Mouse (Mus musculus): ENCODE data around the gene Ptgs1.

Gene Ptgs1

DNA sequence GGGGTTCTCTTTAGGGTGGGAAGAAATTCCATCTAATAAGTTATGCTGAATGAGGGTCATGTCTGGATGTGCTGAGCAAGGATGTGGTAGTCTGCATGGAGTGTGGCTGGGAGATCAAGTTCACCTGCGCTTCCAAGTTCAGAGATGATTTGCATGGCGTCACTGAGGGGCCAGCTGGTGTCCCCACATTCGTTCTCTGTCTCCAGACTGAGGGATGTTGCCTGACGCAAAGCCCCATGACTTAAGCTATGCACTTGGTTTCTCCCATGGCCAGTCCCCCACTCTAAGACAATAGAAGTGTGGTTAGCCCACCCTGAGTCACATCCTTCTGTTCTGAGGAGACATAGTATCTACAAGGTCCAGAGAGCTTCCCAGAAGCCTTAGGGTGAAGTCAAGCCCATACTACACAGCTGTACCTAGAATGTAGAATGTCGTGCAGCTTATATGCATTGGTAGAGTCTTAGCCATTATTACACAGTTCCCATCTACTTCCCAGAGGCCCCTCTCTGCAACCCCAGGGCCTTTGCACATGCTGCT is 15.0 kb upstream of the Ptgs1 start:
- no peak for DNase-seq

DNA sequence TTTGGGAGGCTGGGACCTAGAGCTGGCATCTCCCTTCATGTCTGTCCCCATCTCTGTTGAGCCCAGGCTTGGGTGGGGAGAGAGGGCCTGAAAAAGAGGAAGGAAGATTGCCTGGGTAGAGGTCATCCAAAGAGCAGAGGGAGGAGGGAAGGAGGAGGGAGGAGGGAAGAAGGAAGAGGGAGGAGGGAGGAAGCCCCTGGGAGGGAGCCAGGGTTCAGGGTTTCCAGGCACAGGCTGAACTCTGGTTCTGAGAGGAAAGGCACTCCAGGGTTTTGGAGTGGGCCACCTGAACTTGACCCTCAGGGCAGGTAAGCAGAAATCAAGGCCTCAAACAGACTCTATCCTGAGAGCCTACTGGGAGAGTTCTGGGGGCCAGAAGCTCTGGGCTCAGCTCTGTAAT is 13.7 kb upstream of the Ptgs1 start:
- DNase-seq, result no peak

DNA sequence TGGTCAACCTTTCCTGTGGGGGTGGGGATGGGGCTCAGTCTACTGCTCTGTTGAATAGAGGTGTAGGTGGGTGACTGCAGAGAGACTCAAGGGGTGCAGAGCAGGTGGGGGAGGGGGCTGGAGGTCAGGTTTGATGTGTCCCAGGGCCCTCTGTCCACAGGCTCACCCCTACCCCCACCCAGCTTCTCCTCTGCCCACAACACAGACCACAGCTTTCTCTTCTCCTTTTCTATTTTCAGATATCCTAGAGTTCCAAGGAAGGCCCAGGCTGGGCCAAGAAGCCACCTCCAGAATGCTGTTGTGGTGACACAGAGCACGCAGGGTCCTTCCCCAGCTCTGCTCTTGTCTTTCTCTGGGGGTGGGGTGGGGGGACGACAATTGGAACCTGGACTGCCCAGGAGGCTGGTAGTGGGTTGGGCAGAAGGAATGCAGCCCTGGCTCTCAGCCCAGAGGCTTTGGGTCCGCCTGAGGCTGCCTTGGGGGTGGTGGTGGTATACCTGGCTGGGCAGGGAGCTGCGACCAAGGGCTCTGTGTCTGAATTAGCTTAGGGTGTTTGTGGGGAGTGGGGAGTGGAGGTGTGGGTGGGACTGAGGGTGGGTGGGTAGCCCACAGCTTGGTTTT is 13.2 kb upstream of the Ptgs1 start:
- peak; percentile 72 for DNase-seq

DNA sequence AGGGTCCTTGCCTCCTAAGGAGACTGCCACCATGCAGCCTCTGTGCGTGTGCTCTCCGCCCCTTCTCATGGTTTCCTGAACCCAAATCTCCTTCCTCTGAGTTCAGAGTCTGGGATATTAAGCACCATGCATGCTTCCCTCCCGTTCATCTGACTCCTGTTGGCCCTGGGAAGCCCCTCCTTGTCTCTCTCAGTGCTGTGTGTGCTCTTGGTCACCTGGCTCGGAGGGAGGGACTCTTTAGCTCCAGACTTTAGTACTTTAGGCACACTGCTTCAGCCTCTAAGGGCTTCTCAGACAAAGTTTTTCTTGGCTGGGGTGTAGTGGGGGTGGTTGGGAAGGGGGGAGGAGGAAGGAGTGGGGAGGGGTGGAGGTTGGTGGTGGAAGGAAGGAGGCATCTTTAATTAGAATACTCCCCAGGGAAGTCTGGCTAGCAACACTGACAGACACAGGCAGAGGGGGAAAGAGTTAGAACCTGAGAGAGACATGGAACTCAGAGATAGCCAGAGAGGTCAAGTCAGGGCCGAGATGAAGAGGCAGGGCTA is 12.5 kb upstream of the Ptgs1 start:
- no peak for DNase-seq

DNA sequence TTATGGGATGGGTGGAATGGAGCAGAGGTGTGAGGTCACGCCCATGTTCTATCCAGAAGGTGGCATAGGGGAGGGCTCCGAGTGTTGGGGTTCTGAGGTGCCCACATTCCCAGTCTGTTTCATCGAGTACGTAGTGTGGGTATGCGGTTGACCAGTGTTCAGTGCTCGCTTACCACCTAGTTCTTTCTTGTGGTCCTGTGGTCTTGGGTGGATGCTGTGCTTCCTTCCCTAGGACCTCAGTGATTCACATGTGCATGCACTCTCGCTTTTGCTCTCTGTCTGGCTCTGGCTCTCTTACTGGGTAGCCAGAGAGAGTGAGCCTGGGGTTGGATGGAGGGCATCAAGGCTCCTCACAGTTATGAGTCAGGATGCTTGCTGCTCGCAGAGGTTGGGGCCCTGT is 10.1 kb upstream of the Ptgs1 start:
- no peak for DNase-seq

DNA sequence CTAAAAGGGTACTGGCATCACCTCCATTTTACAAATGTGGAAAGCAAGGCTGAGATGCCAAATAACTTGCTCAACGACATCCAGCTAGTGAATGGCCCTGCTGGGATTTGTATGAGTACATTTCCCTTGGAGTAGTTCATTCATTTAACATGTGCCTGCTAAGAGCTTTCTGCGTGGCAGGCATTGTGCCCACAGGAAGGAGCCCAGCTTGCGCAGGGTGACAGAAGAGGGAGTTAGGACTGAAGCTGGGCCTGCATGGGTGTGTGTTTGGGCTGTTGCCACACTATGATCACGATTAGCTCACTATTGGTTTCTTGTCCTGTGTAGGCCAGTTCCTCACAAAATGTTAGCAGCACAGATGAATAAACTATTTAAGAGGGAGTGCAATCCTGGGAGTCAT is 9.3 kb upstream of the Ptgs1 start:
- DNase-seq, result no peak

DNA sequence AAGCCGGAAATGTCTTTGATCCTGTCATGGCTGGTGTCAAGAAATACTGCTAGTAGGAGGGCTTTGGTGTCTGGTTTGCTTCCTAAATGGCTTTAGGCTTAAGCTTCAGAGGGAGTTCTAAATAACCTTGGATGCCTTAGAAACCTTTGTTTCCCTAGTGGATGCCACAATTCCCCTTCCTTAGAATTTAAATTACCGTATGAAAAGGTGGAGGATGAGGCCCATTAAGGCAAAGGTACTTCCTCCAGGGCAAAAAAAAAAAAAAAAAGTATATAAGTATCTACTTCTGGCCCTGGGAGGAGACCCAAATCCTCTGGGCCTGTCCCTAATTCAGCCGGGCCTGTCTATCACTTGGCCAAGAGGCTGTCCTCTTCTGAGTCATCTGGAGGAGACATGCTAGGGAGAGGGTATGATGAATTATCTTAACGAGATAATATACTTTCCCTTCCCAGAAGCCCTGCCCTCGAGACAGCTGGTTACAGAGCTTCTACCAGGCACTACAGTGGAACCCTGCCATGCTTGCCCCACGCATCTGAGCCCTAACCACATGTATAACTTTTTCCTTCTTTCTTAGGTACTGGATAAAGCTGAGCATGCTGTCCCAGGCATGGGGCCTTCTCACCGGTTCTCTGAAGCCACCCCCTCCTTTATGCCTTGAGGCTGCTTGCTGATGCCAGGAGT is 7.9 kb upstream of the Ptgs1 start:
- DNase-seq, result no peak

DNA sequence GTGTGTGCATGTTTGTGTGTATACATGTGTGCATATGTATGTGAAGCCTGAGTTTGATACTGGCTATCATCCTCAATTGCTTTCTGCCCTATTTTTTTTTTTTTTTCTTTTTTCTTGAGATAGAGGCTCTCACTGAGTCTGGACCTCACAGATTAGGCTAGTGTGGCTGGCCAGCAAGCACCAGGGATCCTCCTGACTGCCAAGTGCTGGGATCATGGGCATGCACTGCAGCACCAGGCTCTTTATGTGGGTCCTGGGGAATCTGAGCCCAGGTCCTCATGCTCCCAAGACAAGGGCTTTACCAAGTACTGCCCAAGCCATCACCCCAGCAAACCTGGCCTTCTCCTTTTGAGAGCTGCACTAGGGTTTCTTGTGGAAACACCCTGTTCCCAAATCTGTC is 6.8 kb upstream of the Ptgs1 start:
- no peak for DNase-seq

DNA sequence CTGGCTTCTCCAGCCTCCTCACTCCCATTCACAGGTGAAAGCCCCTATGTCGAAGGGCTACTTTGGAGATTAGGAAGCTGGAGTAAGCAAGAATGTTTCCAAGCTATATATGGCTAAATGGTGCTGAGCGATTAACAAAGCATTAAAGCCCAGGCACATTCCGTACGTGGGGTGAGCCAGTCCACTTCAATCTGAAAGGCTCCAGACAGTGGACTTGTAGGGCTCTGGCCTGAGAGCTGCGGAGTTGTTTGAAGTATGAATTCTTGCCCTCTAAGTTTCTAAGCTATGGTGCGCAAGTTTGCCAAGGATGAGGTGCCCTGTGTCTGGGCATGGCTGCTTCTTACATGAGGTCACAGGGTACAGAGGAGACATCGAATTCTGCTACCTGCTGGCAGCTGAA is 6.1 kb upstream of the Ptgs1 start:
- DNase-seq, result no peak

DNA sequence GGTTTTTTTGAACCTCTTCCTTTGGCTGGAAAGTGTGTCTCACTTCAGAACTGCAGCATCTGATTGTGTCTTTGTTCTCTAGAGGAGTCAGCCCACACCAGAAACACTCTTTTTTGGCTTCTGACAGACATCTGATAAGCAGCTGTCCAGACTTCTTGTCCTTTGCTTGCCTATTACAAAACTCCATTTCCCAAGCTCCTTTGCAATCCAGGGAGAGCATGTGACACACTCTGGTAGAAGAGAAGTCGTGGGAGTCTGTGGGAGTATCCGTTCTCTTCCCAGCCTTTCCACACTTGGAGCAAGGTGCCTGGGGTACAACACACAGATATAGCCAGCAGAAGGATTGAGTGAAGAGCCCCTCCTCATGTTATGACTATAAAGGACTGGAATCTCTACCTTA is 5.6 kb upstream of the Ptgs1 start:
- DNase-seq, result no peak

DNA sequence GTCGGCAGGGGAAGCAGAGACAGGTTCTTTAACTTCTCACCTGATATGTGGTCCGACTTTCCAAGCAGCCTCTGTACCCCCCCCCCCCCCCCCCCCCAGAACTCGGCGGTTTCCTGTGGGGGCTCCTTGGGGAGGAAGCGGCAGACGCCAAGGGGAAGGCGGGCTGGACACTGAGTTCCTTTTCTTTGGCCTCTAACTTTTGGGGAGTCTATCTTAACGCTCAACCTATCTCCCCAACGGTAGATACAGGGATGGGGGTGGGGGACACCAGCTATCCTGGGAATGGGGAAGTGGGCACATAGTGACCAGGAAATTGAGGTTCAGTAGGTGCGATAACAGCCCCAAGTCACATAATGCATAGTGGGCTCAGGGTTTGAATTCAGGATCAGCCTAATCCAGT is 741 bp downstream of the Ptgs1 start:
- no peak for DNase-seq

DNA sequence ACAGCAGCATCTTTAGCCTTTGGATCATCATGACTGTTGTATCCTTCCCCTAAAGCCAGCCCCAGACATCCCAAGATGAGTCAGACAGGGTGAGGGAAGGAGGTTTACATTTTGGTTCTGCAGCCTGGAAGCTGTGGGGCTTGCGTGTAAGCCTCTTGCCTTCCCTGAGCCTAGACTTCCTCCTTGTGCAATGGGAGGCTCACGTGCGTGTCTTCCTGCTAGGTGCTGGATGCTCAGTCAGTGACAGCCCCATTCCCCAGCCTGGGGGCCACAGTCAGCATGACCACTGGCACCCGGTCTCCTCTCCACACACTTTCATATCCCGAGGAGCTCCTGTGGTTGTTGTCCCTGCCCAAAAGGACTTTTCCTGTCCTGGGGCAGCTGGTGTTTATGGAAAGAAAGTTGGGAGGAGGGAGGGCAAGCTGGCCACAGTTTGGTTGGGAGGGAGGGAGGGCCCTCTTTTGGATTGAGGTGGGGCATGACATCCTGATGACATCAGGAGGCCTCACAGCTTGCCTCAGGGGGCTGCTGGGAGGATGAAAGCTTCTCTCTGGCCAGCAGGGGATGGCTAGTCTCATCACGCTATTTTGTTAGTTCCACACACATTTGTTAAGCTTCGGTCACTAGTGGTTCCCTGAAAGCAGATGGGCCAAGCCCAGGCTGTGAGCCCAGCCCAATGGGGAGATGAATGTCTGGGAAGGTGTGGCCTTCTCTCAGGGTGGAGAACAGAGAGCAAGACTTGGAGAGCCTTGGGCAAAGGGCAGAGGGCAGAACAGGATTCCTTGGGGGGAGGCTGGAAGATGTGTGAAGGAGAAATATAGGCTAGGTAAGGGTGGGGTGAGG is 4.5 kb downstream of the Ptgs1 start:
- no peak for DNase-seq

DNA sequence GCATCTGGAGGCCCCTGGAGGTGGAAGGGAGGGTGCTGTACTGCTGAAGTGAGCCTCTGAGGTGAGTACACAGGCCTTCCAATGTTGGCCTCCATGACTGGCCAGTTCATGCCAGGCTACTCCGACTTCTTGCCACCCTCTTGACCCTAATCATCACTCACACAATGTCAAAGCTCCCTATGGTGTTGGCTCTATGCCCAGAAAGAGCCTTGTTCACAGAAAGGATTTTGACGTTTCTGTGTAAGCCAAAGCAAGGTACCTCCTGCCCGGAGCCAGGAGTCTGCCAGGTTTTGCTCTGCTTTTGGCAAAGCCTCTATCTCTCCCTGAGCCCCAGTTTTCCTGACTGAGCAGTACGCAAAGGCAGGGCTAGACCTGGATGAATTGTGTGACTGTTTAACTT is 5.7 kb downstream of the Ptgs1 start:
- no peak for DNase-seq

DNA sequence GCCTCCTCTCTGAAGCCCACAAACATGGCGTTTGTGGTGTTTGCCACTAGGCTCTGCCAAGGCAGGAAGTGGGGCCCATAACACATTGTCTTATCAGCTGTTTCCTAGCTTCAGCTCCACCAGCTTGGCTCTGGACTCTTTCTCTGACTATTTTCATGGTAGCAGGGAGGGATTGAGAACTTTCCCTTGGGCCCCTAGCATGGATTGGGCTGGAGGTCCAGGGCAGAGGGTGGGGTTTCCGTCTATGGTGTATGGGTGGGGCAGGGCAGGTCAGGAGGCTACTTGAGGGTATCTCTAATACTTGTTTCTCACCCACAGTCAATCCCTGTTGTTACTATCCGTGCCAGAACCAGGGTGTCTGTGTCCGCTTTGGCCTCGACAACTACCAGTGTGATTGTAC is 6.7 kb downstream of the Ptgs1 start:
- DNase-seq, result no peak

DNA sequence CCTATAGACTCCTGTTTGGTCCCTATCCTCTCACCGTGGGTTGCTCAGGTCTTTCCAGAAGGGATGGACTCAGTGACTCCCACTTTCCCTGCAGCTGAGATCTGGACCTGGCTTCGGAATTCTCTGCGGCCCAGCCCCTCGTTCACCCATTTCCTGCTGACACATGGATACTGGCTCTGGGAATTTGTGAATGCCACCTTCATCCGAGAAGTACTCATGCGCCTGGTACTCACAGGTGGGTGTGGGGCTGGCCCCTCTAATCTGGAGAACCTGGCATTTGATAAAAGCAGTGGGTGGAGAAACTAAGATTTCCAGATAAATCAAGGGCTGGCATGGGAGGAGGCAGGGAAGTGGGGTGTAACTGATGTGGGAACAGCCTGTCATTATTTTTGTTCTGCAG is 7.3 kb downstream of the Ptgs1 start:
- DNase-seq, result no peak

DNA sequence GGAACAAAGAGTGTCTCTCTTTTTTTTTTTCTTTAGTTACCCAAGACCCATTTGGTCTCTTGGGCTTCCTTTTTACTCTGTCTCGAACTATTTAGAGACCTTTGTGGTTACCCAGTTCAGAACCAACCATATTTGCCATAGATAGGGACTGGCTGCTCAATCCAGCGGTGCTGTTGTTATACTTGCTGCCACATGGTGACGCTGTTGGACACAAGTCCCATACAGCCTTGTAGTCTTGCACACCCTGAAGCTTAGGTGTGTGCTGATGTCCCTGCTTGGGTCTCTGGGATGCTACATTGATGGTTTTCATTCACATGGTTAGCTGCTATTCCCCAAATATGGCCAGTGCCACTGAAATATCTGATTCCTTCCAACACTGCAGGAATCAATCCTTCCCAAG is 8.2 kb downstream of the Ptgs1 start:
- DNase-seq, result no peak

DNA sequence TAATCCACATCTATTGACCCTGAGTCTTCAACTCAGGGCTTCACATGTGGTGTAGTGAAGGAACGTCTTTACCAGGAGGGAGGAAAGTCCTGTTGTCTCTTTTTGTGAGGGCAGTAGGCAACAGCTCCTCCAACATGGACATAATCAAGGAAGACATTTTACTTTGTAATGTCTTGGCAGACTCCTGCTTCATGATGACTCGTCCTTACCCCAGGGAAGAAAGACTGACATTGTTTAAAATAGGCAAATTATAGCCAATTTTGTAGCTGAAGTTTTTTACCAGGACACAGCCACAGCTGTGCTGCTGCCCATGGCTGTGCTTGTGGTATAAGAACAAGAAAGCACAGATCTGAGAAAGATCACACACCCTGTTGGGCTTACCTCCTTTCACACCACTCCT is 8.7 kb downstream of the Ptgs1 start:
- no peak for DNase-seq

DNA sequence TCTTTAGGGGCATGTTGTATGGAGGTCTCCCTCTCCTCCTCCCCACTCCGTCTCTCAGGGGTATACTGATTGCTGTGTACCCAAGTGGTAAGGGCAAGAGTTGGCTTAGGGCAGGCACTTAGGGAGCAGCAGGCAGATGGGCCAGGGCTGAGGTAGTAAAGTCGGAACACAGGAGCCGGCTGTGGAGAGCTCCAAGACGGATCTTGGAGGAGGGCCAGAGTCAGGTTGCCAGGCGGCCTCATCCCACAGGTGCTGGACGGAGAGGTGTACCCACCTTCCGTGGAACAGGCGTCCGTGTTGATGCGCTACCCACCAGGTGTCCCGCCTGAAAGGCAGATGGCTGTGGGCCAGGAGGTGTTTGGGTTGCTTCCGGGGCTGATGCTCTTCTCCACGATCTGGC is 12.3 kb downstream of the Ptgs1 start:
- no peak for DNase-seq

DNA sequence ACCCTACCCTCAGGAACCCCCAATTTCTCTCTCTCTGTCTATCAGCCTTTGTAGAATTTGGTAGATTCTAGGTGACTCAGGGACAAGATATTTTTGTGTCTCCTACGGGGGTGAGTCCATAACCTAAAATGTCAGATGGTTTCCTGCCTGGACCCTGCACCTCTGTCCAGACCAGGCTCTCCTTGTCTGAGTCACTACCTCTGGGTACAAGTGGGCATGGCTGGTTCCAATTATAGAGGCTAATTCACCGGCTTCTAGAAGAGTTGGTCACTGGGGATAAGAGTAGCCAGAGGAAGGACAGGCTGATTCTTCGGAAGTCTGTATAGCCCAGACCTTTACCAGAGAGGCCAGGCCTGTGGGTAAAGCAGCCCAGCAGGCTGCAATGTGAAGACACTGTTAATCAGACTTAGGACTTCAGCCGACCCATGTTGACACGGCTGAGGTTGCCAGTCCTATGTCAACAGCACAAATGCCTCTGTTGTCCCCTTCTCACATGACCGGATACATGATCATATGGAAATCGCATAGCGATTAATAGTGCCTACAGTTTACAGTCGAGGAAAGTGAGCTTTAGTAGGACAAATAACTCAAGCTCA is 13.2 kb downstream of the Ptgs1 start:
- no peak for DNase-seq

DNA sequence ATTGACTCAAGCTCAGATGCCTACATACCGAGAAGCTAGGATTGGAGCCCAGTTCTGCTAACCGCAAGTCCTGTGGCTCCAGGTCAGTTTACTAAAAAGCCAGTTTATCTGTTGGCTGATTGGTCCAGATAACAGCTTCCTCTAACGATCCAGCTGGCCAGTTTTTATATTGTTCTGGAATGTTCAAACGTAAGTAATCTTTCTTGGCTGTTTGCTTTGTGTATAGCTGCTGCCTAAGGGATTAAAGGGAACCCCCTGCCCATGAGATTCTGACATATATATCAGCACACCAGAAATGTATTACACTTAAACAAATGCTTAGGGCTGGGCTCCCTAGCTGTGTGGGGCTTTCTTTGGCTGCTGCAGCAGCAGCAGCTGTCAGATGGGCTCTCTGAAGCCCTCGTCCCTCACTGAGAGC is 13.7 kb downstream of the Ptgs1 start:
- DNase-seq, result no peak

DNA sequence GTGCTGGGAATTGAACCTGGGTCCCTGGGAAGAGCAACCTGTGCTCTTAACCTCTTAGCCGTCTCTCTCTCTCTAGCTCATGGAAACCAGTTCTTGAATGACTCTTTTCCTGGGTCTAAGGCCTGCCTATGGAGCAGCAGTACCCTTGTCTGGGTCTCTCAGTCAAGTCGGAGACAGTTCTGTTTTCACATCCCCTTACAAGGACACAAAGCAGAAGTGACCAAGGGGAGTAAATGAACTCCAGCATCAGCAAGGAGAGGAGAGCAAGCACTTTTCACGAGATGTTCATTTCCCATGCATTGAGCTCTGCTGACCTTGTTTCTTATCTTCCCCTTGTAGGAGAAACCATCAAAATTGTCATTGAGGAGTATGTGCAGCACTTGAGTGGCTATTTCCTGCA is 14.5 kb downstream of the Ptgs1 start:
- DNase-seq, result peak; percentile 47

DNA sequence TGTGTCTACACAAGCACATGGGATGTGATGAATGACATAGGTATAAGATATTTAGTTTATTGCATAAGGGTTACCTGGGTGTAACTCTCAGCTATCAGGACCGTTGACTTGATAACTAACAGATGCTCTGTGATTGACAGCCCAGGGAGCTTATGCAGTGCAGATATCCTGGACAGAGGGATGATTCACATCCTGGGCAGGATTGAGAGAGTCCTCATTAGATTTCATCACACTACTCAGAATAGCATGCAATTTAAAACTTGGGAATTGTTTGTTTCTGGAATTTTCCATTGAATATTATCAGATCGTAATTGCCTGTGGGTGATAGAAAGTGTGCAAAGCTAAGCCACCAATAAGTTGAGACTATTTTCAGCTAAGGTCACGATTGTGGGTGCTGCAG is 17.7 kb downstream of the Ptgs1 start:
- no peak for DNase-seq

DNA sequence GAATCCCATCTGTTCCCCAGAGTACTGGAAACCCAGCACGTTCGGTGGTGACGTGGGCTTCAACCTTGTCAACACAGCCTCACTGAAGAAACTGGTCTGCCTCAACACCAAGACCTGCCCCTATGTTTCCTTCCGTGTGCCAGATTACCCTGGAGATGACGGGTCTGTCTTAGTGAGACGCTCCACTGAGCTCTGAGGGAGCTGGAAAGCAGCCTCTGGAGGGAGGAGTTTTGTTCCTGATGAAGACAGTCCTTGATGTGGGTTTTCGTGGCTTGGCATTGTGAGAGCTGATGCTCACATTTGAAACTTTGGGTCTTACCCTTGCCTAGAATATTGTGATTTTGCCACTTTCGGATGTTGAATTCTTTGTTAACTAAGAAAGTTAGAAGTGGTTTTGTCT is 20.9 kb downstream of the Ptgs1 start:
- DNase-seq, result no peak

Measured in layer of hippocampus, adult 9-11 months (tissue).